Mouse (Mus musculus) brown adipose tissue, adult 24 weeks (tissue): ENCODE measurements at regions not wholly inside any gene's neighbourhood (a gene's known extent, or its start where the extent isn't known, plus 50 kb on each side); places are given as distances from the start of the nearest gene placed in this dataset.

Experiments used
- H3K27ac ChIP-seq: fragments of 200-500 bp; replicated peaks from 2 replicates; pipeline ENCODE4 v1.5.1; 2012; ENCODE audit warnings: low read depth, mild to moderate bottlenecking, low read length
- H3K4me1 ChIP-seq: fragments of 200-500 bp; 2 replicates; pipeline ENCODE4 v1.6.1; 2012; ENCODE audit warnings: low read length, mixed read lengths; ENCODE audit not compliant: control insufficient read depth, insufficient read depth, insufficient read length
- H3K4me3 ChIP-seq: fragments of 200-500 bp; 2 replicates; pipeline ENCODE4 v1.5.1; 2012; ENCODE audit warnings: low read depth, mild to moderate bottlenecking, low read length, moderate library complexity; ENCODE audit not compliant: insufficient read depth

DNA sequence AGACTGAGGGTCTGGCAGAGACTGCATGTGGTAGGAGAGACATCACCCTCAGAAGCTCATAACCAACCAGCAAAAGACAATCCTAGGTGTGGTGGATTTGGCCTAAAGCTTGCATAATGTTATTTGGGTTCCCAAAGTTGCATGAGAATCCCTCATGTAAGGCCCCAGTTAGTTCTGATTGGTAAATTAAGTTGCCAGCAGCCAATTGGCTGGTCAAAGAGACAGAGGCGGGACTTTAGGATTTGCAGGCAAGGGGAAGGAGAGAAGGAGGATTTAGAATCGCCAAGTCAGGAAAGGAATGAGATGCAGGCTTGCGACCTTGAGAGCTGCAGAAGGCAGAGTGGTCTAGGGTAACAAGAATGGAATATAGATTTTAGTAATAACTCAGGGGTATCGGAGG, 140.1 kb upstream of the Mdm1 start:
- Histone ChIP-seq H3K4me1 (peaks cover 2% of the 10 kb centered on the region; the same call in 1 of the 2 replicates), H3K27ac (no peak overlapping the region), H3K4me3 (no peak overlapping the region)

DNA sequence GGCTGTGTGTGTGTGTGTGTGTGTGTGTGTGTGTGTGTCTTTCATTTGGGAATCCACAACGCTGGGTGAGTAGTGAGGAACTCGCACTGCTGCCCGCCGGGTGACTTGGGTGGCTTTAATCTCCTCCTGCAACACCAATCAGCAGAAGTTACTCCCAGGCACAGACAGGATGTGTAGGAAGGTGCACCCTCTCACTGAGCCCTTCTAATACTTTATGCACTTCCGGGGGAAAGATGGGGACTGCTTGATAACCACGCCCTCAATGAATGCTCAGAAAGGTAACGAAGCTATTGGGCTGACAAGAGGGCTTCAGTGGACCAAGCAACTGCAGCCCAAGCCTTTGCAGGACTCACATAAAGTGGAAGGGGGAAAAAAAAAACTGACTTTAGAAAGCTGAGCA, 139.6 kb upstream of the Mdm1 start:
- Histone ChIP-seq H3K4me1 (peaks cover 2% of the 10 kb centered on the region; the same call in 1 of the 2 replicates), H3K27ac (no peak overlapping the region), H3K4me3 (no peak overlapping the region)

DNA sequence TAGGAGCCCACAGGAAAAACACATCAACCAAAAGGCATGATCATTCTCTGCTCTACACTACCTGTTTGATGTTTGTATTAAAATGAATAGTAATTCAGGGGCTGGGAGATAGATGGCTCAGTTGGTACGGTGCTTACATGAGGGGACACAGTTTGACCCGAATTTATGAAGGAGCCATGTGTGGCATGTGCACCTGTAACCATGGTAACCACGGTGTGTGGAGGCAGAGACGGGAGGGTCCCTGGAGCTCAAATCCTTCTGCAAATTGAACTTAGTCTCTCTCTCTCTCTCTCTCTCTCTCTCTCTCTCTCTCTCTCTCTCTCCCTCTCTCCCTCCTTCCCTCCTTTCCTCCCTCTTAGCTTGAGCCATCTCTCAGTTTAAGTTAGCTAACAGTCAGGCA, 139.1 kb upstream of the Mdm1 start:
- Histone ChIP-seq H3K4me3 (no peak overlapping the region), H3K27ac (no peak overlapping the region), H3K4me1 (peaks cover 2% of the 10 kb centered on the region; the same call in 1 of the 2 replicates)

DNA sequence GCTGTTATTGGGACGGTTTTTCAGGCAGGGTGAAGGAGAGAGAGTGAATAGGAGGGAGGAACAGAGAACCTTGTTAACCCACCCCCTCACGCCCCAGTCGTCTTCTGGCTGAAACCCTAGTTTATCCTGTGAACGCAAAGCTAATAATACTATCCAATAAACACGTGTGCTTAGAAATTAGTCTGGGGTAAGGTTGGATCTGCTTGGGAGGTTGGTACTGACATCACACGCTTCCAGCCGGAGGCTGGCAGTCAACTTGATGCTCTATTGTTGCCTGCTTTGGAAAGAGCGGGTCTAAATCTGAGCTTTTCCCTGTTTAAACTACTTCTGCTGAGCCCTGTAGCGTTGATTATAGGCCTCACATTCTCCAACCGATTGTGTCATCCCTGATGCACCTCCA, 138.4 kb upstream of the Mdm1 start:
- peaks cover 2% of the 10 kb centered on the region; the same call in 1 of the 2 replicates for H3K4me1 ChIP-seq
- no peak overlapping the region for H3K27ac ChIP-seq
- no peak overlapping the region for H3K4me3 ChIP-seq

DNA sequence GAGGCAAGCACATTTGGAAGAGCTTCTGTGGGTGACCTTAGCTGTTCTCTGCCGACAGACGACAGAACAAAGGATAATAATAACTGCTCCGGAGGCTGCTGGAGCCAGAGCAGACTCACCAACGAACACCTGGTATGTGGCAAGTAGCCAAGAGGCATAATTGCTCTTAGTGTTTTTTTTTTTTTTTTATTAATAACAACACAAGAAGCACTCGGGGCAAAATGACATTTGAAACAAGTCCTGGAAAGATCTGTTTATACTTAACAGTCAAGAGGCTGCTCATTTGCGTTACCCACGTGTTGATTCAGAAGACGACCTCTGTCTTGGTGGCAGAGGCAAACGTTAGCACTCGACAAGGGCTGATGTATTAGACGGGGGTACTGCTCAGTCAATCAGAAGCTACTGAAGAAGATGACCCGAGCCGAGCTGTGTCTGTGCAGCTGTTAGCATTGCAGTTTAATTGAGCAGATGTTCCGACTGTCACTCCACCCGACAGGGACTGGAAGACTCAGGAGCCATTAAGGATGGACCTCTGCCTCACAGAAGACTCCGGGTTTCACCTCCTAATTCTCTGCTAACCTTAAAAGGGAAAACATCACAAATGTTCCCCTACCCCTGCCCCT, 137.8 kb upstream of the Mdm1 start:
- H3K4me1 ChIP-seq = peaks cover 2% of the 10 kb centered on the region; the same call in 1 of the 2 replicates
- H3K4me3 ChIP-seq = no peak overlapping the region
- no peak overlapping the region for H3K27ac ChIP-seq

DNA sequence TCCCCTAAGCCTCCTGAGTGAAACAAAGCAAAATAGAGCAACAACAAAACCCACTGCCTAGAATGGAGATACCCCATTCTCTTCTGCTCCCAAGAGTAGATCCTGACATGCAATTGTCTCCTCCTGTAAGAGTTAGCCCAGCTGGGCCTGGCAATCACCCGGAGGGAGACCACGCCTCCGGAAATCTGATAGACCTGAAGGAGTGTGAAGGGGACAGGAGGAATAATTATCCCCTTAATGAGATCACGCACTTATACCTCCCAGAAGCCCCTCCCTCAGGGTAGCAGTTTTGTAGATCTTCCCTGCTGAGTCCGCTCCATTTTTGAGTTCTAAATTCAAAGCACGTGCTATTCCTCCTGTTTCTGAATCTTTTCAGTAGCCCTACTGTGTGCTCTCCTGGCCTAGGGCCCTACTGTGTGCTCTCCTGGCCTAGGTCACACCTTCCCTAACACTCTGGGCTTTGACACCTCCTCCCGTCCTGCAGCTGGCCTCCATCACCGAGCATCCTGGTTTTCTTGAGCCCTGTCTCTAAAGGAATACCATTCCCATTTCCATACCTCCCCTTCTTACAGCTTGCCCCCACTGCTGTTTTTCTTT, 137.2 kb upstream of the Mdm1 start:
- Histone ChIP-seq H3K27ac (no peak overlapping the region), H3K4me3 (no peak overlapping the region), H3K4me1 (peaks cover 2% of the 10 kb centered on the region; the same call in 1 of the 2 replicates)

DNA sequence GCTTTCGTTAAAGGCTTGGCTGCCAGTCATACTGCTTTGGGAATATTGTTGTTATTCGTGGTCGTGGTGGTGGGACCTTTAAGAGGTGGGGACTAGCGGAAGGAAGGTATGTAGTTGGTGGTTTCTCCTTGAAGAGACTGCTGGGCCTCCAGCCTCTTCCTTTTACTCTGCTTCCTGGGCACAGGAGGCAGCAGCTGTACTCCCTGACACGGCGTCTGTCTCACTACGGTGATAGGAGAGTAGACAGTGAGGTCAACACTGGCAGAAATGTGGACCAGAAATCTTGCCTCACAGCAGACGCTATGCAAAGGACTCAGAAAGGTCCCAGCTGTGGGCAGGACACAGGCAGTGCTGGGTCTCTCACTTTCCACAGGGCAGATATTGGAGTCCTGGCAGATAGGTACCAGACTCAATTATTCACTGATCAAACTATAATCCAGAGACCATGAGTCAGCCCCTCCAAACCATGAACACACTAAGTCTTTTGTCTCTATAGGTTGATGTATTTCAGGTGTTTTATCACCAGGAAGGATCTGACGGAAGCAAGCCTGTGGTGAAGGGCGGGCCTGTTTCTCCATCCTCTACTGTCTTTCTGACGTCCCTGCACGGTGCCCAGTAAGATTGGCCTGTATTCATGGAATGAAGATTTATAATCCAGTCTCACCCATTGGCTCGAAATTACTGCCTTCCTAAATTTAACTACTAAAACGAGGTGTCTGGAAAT, 134.6 kb upstream of the Mdm1 start:
- Histone ChIP-seq H3K27ac (no peak overlapping the region), H3K4me1 (peaks cover 5% of the 10 kb centered on the region), H3K4me3 (no peak overlapping the region)

DNA sequence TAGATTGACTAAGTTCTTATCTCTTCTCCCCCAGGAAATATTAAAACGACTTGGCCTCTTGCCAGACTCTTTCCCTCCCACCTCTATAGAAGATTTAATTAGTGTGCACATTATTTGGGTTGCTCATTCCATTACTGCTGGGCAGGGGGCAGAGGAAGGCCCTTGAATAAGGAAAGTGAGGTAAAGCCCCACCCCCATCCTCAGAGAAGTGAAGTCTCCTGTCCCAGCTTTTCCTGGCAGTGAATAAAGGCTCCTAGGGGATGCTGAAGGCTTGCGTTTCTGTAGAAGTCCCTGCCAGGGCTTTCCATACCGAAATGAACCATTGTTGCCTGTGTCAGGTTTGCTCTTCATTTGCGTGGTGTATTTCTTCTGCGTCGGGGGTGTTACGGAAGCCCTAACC, 133.8 kb upstream of the Mdm1 start:
- H3K4me3 ChIP-seq = no peak overlapping the region
- H3K4me1 ChIP-seq = peaks cover 5% of the 10 kb centered on the region
- H3K27ac ChIP-seq = no peak overlapping the region

DNA sequence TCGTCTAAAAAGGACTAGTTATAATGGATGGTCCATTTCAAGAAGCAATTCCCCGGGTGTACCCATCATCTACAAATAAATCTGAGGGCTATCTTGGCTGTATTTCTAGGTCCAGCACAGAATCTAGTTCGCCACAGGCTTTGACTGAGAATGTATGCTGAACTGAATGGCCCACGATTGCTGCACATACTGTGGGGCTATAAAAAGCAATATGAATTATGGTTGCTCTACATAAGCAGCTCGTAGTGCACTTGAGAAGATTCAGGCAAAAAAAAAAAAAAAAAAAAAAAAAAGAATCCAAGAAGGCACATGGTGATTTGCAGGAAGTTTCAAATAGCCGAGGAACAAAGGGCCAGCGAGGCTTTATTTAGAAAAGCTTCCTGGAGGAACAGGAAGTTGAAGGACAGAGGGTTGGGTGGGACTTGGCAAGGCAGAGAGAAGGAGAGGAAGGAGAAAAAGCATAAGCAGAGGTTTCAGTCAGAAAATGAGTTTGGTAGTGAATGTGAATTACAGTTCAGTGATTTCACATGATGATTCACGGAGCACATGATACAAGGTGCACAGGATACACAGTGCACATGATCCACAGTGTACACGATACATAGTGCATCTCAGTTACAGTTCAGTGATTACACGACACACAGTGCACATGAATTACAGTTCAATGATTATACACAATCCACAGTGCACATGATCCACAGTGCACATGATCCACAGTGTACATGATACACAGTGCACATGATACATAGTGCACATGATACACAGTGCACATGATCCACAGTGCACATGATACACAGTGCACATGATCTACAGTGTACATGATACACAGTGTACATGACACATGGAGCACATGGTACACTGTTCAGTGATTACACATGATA, 129.7 kb upstream of the Mdm1 start:
- peaks cover 3% of the 10 kb centered on the region for H3K4me1 ChIP-seq
- H3K4me3 ChIP-seq = no peak overlapping the region
- H3K27ac ChIP-seq = peak overlapping the region; percentile 53

DNA sequence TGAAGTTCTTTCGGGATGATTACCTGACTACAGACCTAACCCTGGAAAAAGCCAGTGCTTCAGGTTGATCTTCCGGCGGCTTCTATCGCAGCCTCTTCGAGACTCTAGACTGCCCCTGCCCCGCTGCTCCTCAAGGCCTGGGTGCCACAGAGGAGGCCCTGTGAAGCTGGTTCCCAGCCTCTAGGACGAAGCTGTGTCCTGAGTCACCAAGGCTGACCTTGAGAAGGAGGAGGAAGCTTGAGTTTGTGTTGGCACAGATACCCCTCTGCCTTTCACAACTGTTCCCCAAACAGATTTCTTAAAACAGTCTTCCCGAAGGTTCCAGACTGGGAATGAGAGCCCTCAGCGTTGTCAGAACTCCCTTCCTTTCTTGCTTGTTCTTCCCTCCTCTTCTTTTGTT, 112.8 kb upstream of the Mdm1 start:
- no peak overlapping the region for H3K4me3 ChIP-seq
- H3K4me1 ChIP-seq = no peaks in the 10 kb centered on the region
- no peak overlapping the region for H3K27ac ChIP-seq

DNA sequence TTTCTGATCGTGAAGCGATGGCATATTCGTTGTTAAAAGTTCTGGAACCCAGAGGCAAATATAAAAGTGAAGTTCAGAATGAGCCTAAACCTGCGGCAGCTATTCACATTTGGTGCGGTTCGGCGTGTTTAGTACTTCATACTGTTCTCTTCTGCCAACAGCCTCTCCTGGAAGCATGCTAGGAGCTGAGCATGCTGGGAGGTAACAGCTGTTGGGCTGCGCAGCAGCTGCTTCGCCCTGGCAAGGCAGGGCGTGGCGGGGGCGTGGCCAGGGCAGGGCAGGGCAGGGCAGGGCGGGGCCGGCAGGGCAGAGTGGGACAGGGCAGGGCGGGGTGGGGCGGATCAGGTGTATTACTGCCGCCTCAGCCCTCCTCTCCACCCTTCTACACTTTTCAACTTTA, 107.2 kb upstream of the Mdm1 start:
- Histone ChIP-seq H3K27ac (no peak overlapping the region), H3K4me1 (no peaks in the 10 kb centered on the region), H3K4me3 (no peak overlapping the region)

DNA sequence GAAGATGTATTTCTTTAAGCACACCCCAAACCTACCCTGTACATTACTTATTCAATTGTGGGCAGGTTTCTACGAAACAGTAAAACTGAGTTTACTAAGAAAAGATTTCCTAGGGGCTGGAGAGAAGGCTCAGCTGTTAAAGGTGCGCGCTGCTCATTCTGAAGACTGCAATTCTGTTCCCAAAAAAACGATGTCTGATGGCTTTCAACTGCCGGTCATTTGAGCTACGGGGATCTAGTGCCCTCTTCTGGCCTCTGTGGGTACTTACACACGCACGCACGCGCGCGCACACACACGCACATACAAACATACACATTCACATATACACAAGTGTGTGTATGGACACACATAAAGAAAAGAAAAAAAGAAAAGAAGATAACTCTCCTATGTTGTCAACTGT, 106.6 kb upstream of the Mdm1 start:
- Histone ChIP-seq H3K4me1 (no peaks in the 10 kb centered on the region), H3K4me3 (no peak overlapping the region), H3K27ac (no peak overlapping the region)

DNA sequence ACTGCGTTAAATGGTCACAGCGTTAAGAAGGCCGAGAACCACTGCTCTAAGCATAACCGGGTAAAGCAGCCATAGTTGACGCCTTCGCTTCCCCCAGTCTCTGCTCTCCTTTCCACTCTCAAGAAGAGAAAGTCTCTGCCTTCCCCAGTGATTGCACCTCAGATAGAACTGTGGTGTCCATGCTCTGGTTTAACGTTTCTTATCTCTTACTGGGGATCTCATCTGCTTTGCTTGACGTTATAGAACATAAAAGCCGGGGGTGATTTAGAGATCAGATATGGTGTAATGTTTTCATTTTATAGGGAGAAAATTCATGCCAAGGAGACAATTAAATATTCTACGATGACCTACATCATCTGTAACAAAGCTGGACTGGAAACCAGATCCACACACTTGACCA, 103.1 kb upstream of the Mdm1 start:
- H3K4me3 ChIP-seq = no peak overlapping the region
- H3K27ac ChIP-seq = no peak overlapping the region
- no peaks in the 10 kb centered on the region for H3K4me1 ChIP-seq

DNA sequence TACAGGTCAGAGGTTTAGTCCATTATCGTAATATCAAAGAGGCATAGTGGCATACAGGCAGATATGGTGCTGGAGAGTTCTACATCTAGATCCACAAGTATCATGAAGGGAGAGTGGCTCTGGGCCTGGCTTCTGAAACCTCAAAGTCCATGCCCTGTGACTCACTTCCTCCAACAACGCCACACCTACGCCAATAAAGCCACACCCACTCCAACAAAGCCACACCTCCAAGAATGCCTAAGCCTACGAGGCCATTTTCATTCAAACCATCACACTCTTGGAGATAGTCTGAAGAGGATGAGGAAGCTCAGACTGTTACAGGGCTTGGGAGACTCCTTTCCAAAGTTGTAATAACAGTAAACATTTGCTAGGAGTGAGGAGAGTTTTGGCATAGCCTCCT, 102.6 kb upstream of the Mdm1 start:
- Histone ChIP-seq H3K4me3 (no peak overlapping the region), H3K4me1 (no peaks in the 10 kb centered on the region), H3K27ac (no peak overlapping the region)

DNA sequence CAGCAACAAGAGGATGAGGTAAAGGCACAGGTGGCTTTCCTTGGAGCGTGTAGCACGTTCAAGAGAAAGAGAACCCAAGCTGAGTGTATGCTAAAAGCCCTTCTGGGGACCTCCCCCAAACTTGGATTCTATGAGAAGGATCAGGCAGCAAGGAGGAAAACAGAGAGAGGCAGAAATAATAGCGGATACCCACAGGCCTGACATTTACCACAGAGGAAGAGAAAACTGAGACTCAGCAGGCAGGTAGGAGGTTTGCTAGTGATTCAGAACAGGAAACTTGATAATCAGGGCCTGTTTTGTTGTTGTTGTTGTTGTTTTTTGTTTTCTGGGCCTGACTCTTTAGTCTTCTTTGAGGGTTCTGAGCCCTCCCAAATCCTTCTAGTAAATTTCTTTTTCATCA, 100.5 kb upstream of the Mdm1 start:
- Histone ChIP-seq H3K4me3 (no peak overlapping the region), H3K27ac (no peak overlapping the region), H3K4me1 (no peaks in the 10 kb centered on the region)
